Mouse (Mus musculus): ENCODE measurements at regions not wholly inside any gene's neighbourhood (a gene's known extent, or its start where the extent isn't known, plus 50 kb on each side); places are given as distances from the start of the nearest gene placed in this dataset.

DNA sequence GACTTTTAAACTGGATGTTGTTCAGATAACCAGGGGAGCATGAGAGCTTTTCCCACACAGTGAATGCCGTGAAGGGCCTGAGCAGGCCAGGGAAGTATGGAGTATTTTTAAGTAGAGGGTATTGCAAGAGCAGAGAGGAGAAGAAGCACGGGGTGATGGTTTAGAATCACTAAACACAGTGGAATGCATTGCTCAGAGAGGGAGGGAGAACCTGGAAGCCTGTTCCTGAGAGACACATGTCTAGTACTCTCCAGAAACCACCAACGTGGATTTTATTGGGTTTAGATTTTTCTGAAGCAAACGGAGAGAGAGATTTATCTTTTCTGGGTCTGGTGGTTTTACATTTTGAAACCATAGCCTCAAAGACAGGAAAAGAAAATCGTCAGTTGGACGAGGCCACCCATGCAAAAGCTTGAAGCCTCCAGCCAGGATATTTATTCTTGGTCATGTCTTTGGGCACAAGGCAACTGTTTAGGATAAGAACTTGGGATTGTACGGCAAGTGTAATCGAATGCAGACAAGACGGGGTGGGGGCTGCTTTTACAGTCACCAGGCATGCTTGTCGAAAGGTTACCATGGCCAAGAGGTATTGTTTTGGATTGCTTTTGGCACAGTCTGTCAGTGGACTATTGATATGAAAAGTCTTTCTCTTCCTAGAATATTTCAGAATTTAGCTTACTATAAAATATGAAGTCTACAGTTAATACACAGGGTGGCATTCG lies 306.2 kb downstream of the Sorl1 start:
- Histone ChIP-seq H3K4me3 (no peak overlapping the region), H3K27ac (no peak overlapping the region)
- DNase-seq (ENCODE audit: extremely low spot score in 1 of 2, low spot score in 2 of 2) = no peak
- no peak for TF ChIP-seq CTCF (IDR thresholded peaks at IDR 0.05)
- intact Hi-C loops (cut with DNase I) = no loop called here

- Histone ChIP-seq H3K4me3 (no peak overlapping the region), H3K27ac (no peak overlapping the region)
- intact Hi-C loops (cut with DNase I) = no loop called here
- no peak for TF ChIP-seq CTCF (IDR thresholded peaks at IDR 0.05)
- no peak for DNase-seq (ENCODE audit: extremely low spot score in 1 of 2, low spot score in 2 of 2)
Observed at GRCm38 (mm10) chr9:41815921-41816320, 308.2 kb downstream of the Sorl1 start.

DNA sequence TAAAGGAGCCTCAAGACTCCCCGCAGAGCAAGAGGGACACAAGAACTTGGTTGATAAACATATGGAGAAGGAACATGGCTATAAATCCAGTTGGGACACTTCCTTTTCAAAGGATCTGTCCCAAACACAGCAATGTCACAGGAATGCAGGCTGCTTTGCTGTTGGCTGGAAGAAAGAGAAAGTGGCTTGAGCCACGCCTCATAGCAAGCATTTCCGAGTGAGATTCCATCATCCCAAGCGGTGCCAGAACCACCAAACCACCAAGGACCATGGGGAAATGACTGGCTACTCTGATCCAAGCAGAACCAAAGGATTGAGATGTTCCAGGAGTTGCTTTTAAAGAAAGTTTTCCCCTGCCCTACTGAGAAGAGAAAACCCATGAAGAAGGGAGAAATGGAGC lies 314.8 kb downstream of the Sorl1 start:
- DNase-seq (ENCODE audit: extremely low spot score in 1 of 2, low spot score in 2 of 2) = no peak
- intact Hi-C loops (cut with DNase I) = loop anchor here (5.0 kb wide), 1 partner anchor 128 kb away; no protein-coding TSS in a partner anchor
- Histone ChIP-seq H3K27ac (no peak overlapping the region), H3K4me3 (no peak overlapping the region)
- no peak for TF ChIP-seq CTCF (IDR thresholded peaks at IDR 0.05)

GRCm38 (mm10) chr9:41808791-41809190 lies 315.3 kb downstream of the Sorl1 start:
- intact Hi-C loops (cut with DNase I) = loop anchor here (5.0 kb wide), 1 partner anchor 129 kb away; no protein-coding TSS in a partner anchor
- DNase-seq (ENCODE audit: extremely low spot score in 1 of 2, low spot score in 2 of 2) = no peak

DNA sequence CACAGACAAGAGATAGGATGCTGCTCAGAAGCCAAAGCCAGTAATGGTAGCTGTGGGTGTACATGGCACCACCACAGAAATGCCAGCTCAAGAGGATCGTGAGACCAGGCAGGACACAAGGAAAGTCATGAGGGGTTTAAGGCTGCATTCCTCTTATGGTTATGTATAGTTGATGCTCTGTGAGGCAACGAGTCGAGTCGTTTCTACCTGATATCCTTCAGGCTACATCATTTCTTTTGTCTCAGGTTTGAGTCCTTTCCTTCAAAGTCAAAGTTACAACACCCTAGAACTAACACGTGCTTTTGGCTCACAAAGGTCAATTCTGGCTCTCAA lies 317.8 kb downstream of the Sorl1 start:
- DNase-seq (ENCODE audit: extremely low spot score in 1 of 2, low spot score in 2 of 2) = no peak
- intact Hi-C loops (cut with DNase I) = loop anchor here (5.0 kb wide), 1 partner anchor 131 kb away; no protein-coding TSS in a partner anchor
- no peak for TF ChIP-seq CTCF (IDR thresholded peaks at IDR 0.05)
- no peak overlapping the region for H3K27ac ChIP-seq
- H3K4me3 ChIP-seq = no peak overlapping the region

More at GRCm38 (mm10) chr9:41808791-41809190, 315.3 kb downstream of the Sorl1 start:
- TF ChIP-seq CTCF (IDR thresholded peaks at IDR 0.05) = no peak
- Histone ChIP-seq H3K4me3 (no peak overlapping the region), H3K27ac (no peak overlapping the region)

DNA sequence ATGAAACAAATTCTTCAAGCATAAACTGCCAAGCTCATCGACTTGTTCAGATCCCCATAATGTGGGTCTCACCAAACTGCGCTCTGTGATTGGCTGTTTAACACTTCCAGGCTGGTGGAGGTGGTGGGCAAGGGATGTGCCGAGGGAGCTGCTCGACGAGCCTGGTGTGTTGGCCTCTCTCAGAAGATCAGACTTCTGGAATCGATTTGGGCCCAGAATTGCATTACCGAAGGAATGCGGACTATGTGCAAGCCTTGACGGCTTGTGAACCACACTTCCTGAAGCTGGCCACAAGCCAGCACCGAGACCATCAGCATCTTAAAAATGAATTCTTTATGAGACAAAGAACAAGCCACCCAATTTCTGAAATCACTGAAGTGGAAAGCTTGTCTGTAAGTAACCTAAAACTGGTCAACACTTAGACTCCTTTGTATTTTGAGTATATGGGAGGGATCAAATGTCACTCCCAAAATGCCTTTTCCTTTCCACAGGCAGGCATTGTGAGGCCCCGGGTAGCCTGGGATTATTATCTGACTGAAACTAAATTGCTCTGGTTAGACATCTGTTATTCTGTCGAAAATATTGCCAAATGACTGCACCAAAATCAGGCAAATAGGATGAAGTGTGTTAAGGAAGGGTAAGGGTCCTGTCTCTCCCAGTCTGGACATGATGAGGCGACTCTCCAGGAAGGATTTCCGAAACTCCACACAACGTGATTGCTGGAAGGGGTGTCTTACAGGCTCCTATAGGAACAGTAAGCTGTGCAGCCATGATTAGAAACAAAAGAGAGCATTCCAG lies 318.4 kb downstream of the Sorl1 start:
- H3K27ac ChIP-seq = no peak overlapping the region
- intact Hi-C loops (cut with DNase I) = loop anchor here (5.0 kb wide), 1 partner anchor 132 kb away; no protein-coding TSS in a partner anchor
- no peak for TF ChIP-seq CTCF (IDR thresholded peaks at IDR 0.05)

DNA sequence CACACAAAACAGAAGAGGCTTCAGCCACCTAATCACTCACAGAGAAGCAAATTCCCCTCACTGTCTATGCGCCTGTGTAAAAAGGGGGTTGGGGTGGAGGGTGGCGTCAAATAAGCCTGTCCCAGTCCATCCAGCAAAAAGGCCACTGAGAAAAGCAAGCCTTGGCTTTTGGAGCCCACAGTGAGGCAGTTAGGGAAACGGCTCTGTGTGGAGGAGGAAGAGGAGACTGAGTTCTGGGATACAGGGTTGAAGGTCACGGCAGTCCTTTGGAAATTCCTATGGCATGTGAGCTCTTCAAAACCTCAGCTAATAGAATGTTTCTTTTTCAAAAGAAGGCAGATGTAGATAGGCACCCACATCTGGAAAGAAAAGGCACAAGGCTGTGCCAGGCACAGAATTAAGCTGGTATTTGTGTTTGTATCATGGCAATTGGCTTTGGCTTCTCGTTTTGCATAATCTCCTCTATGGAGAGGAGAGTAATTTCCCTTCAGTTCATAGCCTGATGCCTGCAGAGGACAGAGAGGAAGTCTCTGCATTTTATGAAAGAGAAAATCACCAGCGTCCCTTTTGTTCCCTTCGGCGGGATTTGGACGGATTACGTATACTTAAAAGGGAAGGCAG lies 319.3 kb downstream of the Sorl1 start:
- no peak for DNase-seq (ENCODE audit: extremely low spot score in 1 of 2, low spot score in 2 of 2)
- Histone ChIP-seq H3K4me3 (no peak overlapping the region), H3K27ac (no peak overlapping the region; the same call in 1 of the 2 replicates)
- intact Hi-C loops (cut with DNase I) = loop anchor here (5.0 kb wide), 1 partner anchor 132 kb away; no protein-coding TSS in a partner anchor
- TF ChIP-seq CTCF (IDR thresholded peaks at IDR 0.05) = no peak

More for the DNA sequence above, 318.4 kb downstream of the Sorl1 start:
- no peak overlapping the region for H3K4me3 ChIP-seq
- DNase-seq (ENCODE audit: extremely low spot score in 1 of 2, low spot score in 2 of 2) = no peak

DNA sequence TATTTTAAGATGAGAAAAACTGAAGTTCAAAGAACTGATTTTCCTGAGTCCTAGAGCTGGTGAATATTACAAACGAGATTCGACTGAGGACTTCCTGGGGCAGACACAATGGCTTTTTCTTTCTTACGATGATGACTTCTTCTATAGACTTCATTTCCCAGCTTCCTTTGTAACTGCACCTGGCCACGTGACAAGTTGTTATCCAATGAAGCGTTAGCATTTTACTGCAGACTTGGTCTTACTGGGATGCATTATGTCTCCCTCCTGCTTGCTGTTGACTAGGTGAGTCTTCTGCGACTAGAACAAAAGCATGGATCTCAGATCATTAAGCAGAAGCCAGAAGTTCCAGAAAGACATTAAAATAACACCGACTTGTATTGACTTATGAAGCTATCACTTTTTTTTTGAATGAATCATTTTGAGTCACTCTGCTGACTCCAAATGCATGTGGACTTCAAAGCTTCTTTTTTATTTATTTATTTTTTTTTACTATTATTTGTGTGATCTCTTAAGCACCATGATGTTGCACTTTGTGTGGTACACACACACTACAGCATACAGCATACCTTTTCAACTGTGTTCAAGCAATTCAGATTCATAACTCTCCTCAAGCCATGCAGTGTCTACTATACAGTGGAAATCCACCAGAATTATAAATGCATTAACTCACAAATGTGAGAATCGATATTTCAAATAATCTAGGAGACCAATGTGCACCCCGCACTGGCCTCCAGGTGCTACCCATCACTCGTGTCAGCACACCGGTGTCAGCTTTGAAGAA lies 320.2 kb downstream of the Sorl1 start:
- intact Hi-C loops (cut with DNase I) = no loop called here
- no peak for DNase-seq (ENCODE audit: extremely low spot score in 1 of 2, low spot score in 2 of 2)
- Histone ChIP-seq H3K4me3 (no peak overlapping the region), H3K27ac (no peak overlapping the region)
- TF ChIP-seq CTCF (IDR thresholded peaks at IDR 0.05) = no peak

GRCm38 (mm10) chr9:41801376-41801775 lies 322.7 kb downstream of the Sorl1 start:
- intact Hi-C loops (cut with DNase I) = no loop called here
- H3K27ac ChIP-seq = no peak overlapping the region
- no peak for TF ChIP-seq CTCF (IDR thresholded peaks at IDR 0.05)

GRCm38 (mm10) chr9:41792830-41793213 lies 331.3 kb downstream of the Sorl1 start:
- H3K27ac ChIP-seq = no peak overlapping the region
- intact Hi-C loops (cut with DNase I) = no loop called here
- H3K4me3 ChIP-seq = no peak overlapping the region
- no peak for DNase-seq (ENCODE audit: extremely low spot score in 1 of 2, low spot score in 2 of 2)
- TF ChIP-seq CTCF (IDR thresholded peaks at IDR 0.05) = no peak

More at GRCm38 (mm10) chr9:41801376-41801775, 322.7 kb downstream of the Sorl1 start:
- no peak for DNase-seq (ENCODE audit: extremely low spot score in 1 of 2, low spot score in 2 of 2)
- no peak overlapping the region for H3K4me3 ChIP-seq

DNA sequence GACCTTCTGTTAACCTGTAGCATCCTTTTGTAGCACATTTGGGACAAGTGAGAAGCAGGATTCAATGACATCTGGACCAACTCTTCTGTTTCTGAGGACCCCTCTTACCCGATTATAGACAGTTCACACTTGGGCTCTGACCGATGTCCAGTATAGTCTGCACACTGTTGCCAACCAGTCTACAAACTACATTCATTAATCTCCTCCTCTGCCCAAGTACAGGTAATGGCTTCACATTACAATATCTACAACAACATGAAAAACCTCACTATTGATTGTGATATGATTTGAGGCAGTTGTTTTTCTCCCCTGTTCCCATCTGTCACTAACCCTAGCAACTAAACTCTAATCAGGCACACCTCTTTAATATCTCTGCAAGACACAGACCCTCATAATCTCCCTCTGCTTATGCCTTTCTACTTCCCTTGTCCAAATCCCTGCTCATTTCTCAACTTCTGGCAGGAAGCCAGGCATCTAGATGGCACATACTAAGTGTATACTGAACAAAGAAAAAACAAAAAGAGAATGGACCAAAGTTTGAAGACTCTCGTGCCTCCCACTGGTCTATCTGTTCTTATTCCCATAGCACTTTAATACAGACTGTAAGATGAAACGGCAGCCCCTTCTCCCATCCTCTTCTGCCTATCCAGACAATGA lies 331.8 kb downstream of the Sorl1 start:
- intact Hi-C loops (cut with DNase I) = no loop called here

More for the DNA sequence above, 331.8 kb downstream of the Sorl1 start:
- no peak for DNase-seq (ENCODE audit: extremely low spot score in 1 of 2, low spot score in 2 of 2)
- no peak overlapping the region for H3K27ac ChIP-seq
- no peak overlapping the region for H3K4me3 ChIP-seq
- TF ChIP-seq CTCF (IDR thresholded peaks at IDR 0.05) = no peak

Data from left cerebral cortex, adult 2 months (tissue).